Mouse (Mus musculus): ENCODE measurements around the gene Mak.

DNA sequence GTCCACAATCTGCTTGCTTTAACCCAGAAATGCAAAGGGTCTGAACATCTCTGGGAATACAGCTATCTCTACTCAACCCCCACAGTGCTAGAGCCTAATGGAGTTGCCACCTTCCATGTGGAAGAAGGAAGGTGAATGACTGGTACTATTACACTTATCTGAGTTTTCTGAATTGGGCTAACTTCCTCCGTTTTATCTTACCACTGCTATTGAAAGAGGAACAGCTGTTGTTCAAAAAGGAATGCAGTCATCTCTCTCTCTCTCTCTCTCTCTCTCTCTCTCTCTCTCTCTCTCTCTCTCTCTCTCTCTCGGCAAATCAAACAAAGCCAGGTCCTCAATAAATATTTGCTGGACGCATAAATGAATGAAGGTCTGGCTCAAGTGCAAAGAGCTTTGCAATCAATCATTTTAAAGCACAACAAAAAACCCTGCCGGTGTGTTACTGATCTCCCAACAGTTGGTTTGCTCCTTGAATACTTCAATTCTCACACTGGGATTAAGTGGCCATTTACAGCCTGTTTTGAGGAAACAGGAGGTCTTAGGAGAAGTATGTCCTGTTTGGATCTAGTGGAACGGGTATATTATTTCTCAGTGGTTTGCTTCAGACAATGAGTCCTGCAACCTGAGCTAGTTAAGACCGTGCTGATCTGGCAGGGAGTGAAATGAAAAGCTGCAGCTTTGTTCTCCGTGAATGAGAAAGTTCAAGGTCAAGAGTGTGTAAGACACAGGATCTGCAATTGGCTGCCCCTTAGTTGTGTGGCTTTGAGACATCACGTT, 84.8 kb downstream of the Mak start:
- TF ChIP-seq CTCF (IDR thresholded peaks at IDR 0.05; ENCODE audit: insufficient read depth, low read length) (no peak), POLR2A (IDR thresholded peaks at IDR 0.05; ENCODE audit: borderline replicate concordance, extremely low read depth, low read depth, low read length) (no peak)

Data from lung, adult 2 months (tissue).